Mouse (Mus musculus): Measurements from ENCODE around the gene Mgll. TPM values are rescaled to one million over a fixed set of nuclear protein-coding genes. Genes with fewer than 3 reads are reported as not detected.

Mgll gene
- total and polyA plus RNA-seq, 3 experiments = 88.7 to 146 (median 102) TPM

DNA sequence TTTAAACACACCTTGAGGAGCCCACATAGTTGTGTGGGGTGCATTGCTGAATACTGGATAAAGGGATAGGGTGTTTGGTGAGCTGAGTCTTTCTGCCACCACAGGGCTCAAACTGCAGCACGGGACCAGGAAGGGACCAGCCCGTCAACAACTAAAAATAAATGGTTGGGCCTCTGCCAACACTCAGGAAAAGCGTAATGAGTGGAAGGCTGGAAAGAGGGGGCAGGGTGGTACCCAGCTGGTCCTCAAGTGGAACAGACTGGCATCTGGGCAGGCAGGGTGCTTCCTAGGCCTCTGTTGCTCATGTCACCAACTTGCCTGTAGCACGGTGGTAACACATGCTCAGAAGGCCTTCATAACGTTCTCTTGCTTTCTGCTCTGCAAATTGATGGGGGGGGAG, 61.1 kb downstream of the Mgll start:
- TF ChIP-seq CTCF (IDR thresholded peaks at IDR 0.05) (no peak), EP300 (IDR thresholded peaks at IDR 0.05; ENCODE audit: insufficient read depth, low read depth, low read length) (peak; percentile 15; the same call in 1 of the 2 replicates), POLR2A (IDR thresholded peaks at IDR 0.05; ENCODE audit: insufficient read depth, low read depth, low read length) (no peak)
- intact Hi-C loops (cut with DNase I) = loop anchor here (2.0 to 5.0 kb wide), 3 partner anchors 19 to 37 kb away; no protein-coding TSS in a partner anchor
- Histone ChIP-seq H3K27me3 (ENCODE audit: control insufficient read depth, insufficient read depth, low read length) (no peaks in the 10 kb centered on the region), H3K27ac (peak overlapping the region; percentile 90), H3K4me1 (ENCODE audit: control insufficient read depth, insufficient read depth, low read length) (peaks cover 45% of the 10 kb centered on the region), H3K4me3 (no peak overlapping the region), H3K36me3 (ENCODE audit: control insufficient read depth, insufficient read depth, low read length) (peaks cover 9% of the 10 kb centered on the region), H3K9ac (ENCODE audit: low read depth, low read length) (peak overlapping the region; percentile 4), H3K79me2 (replicated peaks; ENCODE audit: control insufficient read depth, insufficient read depth, low read length) (no peaks in the 10 kb centered on the region)
- WGBS = 13% methylated on average over 5 of the region's 5 CpGs
- peak in 1 of 2 experiments; percentile 62 for DNase-seq

DNA sequence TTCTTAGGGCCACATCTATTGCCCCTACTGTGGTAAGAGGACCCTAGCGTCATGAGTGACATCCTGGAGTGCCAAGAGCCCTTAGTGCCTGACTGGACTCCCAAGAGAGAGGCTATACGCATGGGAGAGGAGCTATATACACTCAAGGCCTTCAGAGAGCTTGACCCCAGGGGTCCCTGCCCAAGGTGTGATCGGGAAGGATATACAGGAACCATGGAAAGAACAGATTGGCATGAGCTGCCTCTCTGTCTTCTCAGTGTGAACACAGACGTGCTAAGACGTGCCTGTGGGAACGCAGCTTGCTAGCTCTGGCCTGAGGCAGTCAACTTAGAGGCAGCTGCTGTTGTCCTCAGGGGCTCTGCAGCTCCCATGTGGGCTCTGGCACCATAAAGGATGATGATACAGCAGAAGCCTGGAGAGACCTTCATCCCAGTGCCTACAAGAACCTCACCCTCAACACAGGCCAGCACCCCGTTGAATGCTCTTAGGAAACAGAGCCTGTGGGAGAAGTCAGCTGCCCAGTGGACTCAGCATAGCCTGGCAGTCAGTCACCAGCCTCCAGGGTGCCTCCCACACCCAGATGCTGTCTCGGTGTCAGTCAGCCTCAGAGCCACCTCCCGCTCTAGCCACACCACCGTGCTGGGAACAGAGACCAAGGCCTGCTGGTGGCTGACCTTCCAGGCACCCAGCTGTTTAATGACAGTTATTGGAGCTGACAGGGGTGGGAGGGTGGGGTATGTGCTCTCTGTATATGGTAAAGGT, 61.8 kb downstream of the Mgll start:
- Histone ChIP-seq H3K4me3 (no peak overlapping the region), H3K9ac (ENCODE audit: low read depth, low read length) (0 out of 2 replicates have a peak overlapping the region, but pooled peaks have one; percentile 4), H3K36me3 (ENCODE audit: control insufficient read depth, insufficient read depth, low read length) (peaks cover 9% of the 10 kb centered on the region), H3K27me3 (ENCODE audit: control insufficient read depth, insufficient read depth, low read length) (no peaks in the 10 kb centered on the region), H3K4me1 (ENCODE audit: control insufficient read depth, insufficient read depth, low read length) (peaks cover 46% of the 10 kb centered on the region), H3K79me2 (replicated peaks; ENCODE audit: control insufficient read depth, insufficient read depth, low read length) (no peaks in the 10 kb centered on the region), H3K27ac (peak overlapping the region; percentile 90)
- WGBS = 59% methylated on average over 10 of the region's 10 CpGs
- TF ChIP-seq POLR2A (IDR thresholded peaks at IDR 0.05; ENCODE audit: insufficient read depth, low read depth, low read length) (no peak), CTCF (IDR thresholded peaks at IDR 0.05) (no peak), EP300 (IDR thresholded peaks at IDR 0.05; ENCODE audit: insufficient read depth, low read depth, low read length) (no peak)
- DNase-seq = no peak
- intact Hi-C loops (cut with DNase I) = loop anchor here (2.0 to 5.0 kb wide), 3 partner anchors 19 to 36 kb away; no protein-coding TSS in a partner anchor

DNA sequence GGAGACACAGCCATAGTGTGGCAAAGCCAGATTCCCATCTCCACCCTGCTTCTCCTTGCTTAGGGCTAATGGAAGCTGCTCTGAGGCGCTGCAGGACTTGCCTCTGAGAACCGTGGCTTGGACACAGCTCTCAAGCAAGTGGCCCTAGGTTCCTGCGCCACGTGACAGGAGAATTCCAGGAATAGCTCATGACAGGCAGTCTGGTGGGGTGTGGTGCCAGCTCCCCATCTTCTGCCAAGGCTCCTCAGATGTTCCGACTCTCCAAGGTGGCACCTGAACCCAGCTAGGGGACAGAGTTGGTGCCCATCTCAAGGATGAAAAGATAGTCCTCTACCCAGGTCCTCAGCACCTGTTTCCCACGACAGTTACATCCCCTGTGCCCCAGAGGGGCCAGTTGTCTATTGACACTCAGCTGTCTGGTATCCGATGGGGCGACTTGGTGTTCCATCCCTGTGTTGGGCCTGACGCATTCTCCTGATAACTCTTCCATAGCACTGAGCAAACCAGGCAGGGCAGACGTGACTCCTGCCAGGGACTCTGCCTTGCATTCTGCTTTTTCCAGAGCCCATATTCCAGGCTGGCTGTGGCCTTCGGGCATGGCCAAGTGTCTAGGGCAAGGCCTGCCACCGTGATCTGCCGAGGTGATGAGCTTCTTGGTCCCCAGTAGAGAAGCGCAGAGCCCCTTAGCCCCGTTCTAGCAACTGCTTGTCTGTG, 62.7 kb downstream of the Mgll start:
- H3K9ac ChIP-seq (ENCODE audit: low read depth, low read length) = 0 out of 2 replicates have a peak overlapping the region, but pooled peaks have one; percentile 15
- H3K27ac ChIP-seq = peak overlapping the region; percentile 90
- 30% methylated on average over 15 of the region's 15 CpGs for WGBS
- intact Hi-C loops (cut with DNase I) = loop anchor here (5.0 kb wide), 1 partner anchor 35 kb away; no protein-coding TSS in a partner anchor
- peaks cover 9% of the 10 kb centered on the region for H3K36me3 ChIP-seq (ENCODE audit: control insufficient read depth, insufficient read depth, low read length)
- no peak for TF ChIP-seq EP300 (IDR thresholded peaks at IDR 0.05; ENCODE audit: insufficient read depth, low read depth, low read length)
- TF ChIP-seq CTCF (IDR thresholded peaks at IDR 0.05) = no peak
- 0 out of 2 replicates have a peak, but pooled peaks have one; percentile 35 for TF ChIP-seq POLR2A (IDR thresholded peaks at IDR 0.05; ENCODE audit: insufficient read depth, low read depth, low read length)
- no peaks in the 10 kb centered on the region for H3K79me2 ChIP-seq (replicated peaks; ENCODE audit: control insufficient read depth, insufficient read depth, low read length)
- peaks cover 50% of the 10 kb centered on the region for H3K4me1 ChIP-seq (ENCODE audit: control insufficient read depth, insufficient read depth, low read length)
- peak; percentile 66 to 78 for DNase-seq
- no peaks in the 10 kb centered on the region for H3K27me3 ChIP-seq (ENCODE audit: control insufficient read depth, insufficient read depth, low read length)
- H3K4me3 ChIP-seq = no peak overlapping the region

DNA sequence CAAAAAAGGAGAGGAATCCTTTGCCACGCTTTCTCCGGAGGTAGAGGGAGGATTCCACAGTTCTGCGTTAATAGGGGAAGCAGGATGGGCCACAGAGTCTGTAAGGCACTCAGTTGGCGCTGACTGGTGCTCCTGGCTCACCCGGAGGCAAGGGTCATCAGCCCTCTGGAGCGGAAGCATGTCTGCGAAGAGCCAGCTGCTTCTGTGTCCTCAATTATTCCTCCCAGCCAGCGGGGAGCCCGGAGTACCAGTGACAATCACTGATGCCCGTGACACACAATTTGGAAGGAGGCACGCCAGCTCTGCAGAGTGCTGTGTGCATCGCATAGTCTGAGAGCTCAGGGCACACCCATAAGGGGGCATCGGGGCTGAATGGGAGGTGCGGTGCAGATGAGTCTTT, 63.3 kb downstream of the Mgll start:
- Histone ChIP-seq H3K4me3 (no peak overlapping the region), H3K27me3 (ENCODE audit: control insufficient read depth, insufficient read depth, low read length) (no peaks in the 10 kb centered on the region), H3K4me1 (ENCODE audit: control insufficient read depth, insufficient read depth, low read length) (peaks cover 49% of the 10 kb centered on the region), H3K27ac (peak overlapping the region; percentile 90), H3K79me2 (replicated peaks; ENCODE audit: control insufficient read depth, insufficient read depth, low read length) (no peaks in the 10 kb centered on the region), H3K36me3 (ENCODE audit: control insufficient read depth, insufficient read depth, low read length) (peaks cover 12% of the 10 kb centered on the region), H3K9ac (ENCODE audit: low read depth, low read length) (peak overlapping the region; percentile 47)
- peak in 1 of 2 experiments; percentile 45 for DNase-seq
- TF ChIP-seq CTCF (IDR thresholded peaks at IDR 0.05) = no peak
- no peak for TF ChIP-seq EP300 (IDR thresholded peaks at IDR 0.05; ENCODE audit: insufficient read depth, low read depth, low read length)
- intact Hi-C loops (cut with DNase I) = loop anchor here (5.0 kb wide), 1 partner anchor 35 kb away; no protein-coding TSS in a partner anchor
- 29% methylated on average over 14 of the region's 14 CpGs for WGBS

DNA sequence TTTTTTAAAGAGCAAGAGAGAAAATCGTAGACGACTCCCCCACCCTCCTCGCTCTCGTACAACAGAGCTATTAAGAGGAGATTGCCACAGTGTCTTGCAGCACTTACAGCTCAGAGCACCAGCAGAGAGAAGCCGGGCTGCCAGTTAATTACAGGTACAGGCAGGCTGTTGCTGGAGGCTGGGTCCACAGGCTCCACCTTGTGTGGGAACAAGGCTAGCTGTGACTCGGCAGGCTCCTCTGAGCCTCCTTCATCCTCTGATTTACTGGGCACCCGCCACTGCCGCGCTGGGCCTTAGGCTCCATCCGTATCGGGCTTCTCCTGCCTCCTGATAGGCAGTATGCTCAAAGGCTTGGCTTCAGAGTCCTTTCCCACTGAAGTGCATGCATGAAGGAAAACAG, 64.0 kb downstream of the Mgll start:
- no peak for TF ChIP-seq CTCF (IDR thresholded peaks at IDR 0.05)
- TF ChIP-seq EP300 (IDR thresholded peaks at IDR 0.05; ENCODE audit: insufficient read depth, low read depth, low read length) = no peak
- no peak for TF ChIP-seq POLR2A (IDR thresholded peaks at IDR 0.05; ENCODE audit: insufficient read depth, low read depth, low read length)
- Histone ChIP-seq H3K4me1 (ENCODE audit: control insufficient read depth, insufficient read depth, low read length) (peaks cover 49% of the 10 kb centered on the region), H3K36me3 (ENCODE audit: control insufficient read depth, insufficient read depth, low read length) (peaks cover 7% of the 10 kb centered on the region; the same call in 1 of the 2 replicates), H3K79me2 (replicated peaks; ENCODE audit: control insufficient read depth, insufficient read depth, low read length) (no peaks in the 10 kb centered on the region), H3K4me3 (no peak overlapping the region), H3K27ac (no peak overlapping the region), H3K9ac (ENCODE audit: low read depth, low read length) (no peak overlapping the region), H3K27me3 (ENCODE audit: control insufficient read depth, insufficient read depth, low read length) (no peaks in the 10 kb centered on the region)
- intact Hi-C loops (cut with DNase I) = loop anchor here (5.0 kb wide), 1 partner anchor 34 kb away; no protein-coding TSS in a partner anchor
- WGBS = 88% methylated on average over 11 of the region's 11 CpGs
- DNase-seq = no peak
